Mouse (Mus musculus) bone marrow, adult 2 months (tissue): ENCODE data around the gene Pecam1.

Experiments
- CTCF ChIP-seq: fragments of 200-500 bp; IDR thresholded peaks from 2 replicates; pipeline ENCODE4 v1.5.1; 2011; ENCODE audit warnings: low read length, control low read depth; ENCODE audit not compliant: control insufficient read depth, insufficient read depth
- POLR2A ChIP-seq: fragments of 200-500 bp; IDR thresholded peaks from 2 replicates; pipeline ENCODE4 v1.6.1; 2011; ENCODE audit warnings: low read depth, mild to moderate bottlenecking, control low read depth, low read length, borderline replicate concordance; ENCODE audit not compliant: control insufficient read depth

GRCm38 (mm10) chr11:106785043-106785442 lies 34.6 kb upstream of the Pecam1 start:
- TF ChIP-seq CTCF (no peak), POLR2A (no peak)
